Mouse (Mus musculus): ENCODE measurements at regions not wholly inside any gene's neighbourhood (a gene's known extent, or its start where the extent isn't known, plus 50 kb on each side); places are given as distances from the start of the nearest gene placed in this dataset.

GRCm38 (mm10) chr6:47649451-47649931, 54.4 kb upstream of the Ezh2 start:
- TF ChIP-seq POLR2A (IDR thresholded peaks at IDR 0.05; ENCODE audit: borderline replicate concordance, low read depth, low read length): no peak
- no peak for TF ChIP-seq CTCF (IDR thresholded peaks at IDR 0.05; ENCODE audit: low read depth, low read length)
